Mouse (Mus musculus) lung, adult 2 months (tissue): ENCODE measurements around the gene Anks3.

Source experiments
- CTCF ChIP-seq: fragments of 200-500 bp; IDR thresholded peaks from 2 replicates; pipeline ENCODE4 v1.5.1; 2011; ENCODE audit warnings: mild to moderate bottlenecking, low read length, control low read depth; ENCODE audit not compliant: insufficient read depth
- POLR2A ChIP-seq: fragments of 200-500 bp; IDR thresholded peaks from 2 replicates; pipeline ENCODE4 v1.6.1; 2011; ENCODE audit warnings: low read depth, mild to moderate bottlenecking, control low read depth, low read length, borderline replicate concordance; ENCODE audit errors: extremely low read depth

DNA sequence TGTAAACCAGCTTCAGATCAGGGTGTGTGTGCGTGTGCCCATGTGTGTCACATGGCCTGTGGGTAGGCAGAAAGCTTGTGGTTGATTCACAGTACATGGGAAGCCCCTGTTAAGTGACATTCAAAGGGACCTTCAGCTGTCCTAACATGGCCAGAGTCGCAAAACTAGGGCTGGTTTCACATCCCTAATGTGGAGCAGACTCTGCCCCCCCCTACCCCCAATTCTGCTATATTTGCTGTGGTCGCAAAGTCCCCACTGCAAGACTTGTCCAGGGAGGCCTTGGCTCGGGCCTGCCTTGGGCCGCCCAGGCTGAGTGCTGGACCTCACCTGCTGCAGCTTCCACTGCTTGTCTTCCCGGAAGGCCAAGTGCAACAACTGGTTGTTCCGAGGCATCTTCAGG, 47.3 kb upstream of the Anks3 start:
- TF ChIP-seq CTCF (no peak), POLR2A (no peak)
